Mouse (Mus musculus) common myeloid progenitor, adult 5-6 weeks (primary cell): ENCODE measurements around the gene Cmtm5. TPM values are rescaled to one million over a fixed set of nuclear protein-coding genes. Genes with fewer than 3 reads are reported as not detected.
"Not testable (repeated sequence)": the region's sequence is repeated elsewhere in the genome, so short reads cannot be mapped to it uniquely, and the experiment has no call there.

Experiments
- ATAC-seq: replicated peaks from 2 replicates; pipeline ENCODE4 v1.8.0; 2016; ENCODE audit warnings: low read depth, mild to moderate bottlenecking, moderate TSS enrichment, inconsistent platforms; ENCODE audit not compliant: poor library complexity, severe bottlenecking
- total RNA-seq: library from RNA; stranded (forward); fragments of 200-1000, 187-1606 nt; gene quantifications from 2 replicates; pipeline ENCODE4 v1.2.3, GENCODE M21; 2017

Cmtm5 gene
- total RNA-seq, 1 experiment from 2014 or later = not detected

DNA sequence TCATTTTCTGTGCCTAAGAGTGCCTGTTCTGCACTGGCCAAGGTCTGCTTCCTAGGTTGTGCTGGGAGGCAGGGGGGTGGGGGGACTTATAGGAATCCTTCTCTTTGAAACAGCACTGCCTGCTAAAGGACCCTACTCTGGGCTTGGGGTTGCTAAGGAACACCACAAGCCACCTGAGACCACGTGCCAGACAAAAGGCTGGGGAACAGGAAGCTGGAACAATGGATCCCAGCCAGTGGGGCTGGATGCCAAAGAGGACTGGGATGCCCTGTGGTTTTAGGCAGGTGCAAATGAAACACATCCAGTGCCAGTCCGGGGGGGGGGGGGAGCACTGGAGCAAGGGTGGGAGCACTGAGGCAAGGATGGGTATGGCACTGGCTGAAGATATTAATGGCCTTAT, 5.6 kb upstream of the Cmtm5 start:
- no peak for ATAC-seq

GRCm38 (mm10) chr14:54932645-54933150, 3.4 kb upstream of the Cmtm5 start, which contains the start of gene Il25:
Il25 (plus strand) TSS chr14:54932695.
- ATAC-seq = no peak

- ATAC-seq = peak; percentile 40; the same call in 1 of the 2 replicates
These were observed 735 bp downstream of the Cmtm5 start for GRCm38 (mm10) chr14:54936831-54937160.

GRCm38 (mm10) chr14:54937361-54938182, 1.5 kb downstream of the Cmtm5 start:
- ATAC-seq = no peak

- no peak for ATAC-seq
These were observed 2.6 kb downstream of the Cmtm5 start for GRCm38 (mm10) chr14:54938431-54939219.

- ATAC-seq = peak; percentile 81
These were observed 3.5 kb downstream of the Cmtm5 start for GRCm38 (mm10) chr14:54939434-54940175.

DNA sequence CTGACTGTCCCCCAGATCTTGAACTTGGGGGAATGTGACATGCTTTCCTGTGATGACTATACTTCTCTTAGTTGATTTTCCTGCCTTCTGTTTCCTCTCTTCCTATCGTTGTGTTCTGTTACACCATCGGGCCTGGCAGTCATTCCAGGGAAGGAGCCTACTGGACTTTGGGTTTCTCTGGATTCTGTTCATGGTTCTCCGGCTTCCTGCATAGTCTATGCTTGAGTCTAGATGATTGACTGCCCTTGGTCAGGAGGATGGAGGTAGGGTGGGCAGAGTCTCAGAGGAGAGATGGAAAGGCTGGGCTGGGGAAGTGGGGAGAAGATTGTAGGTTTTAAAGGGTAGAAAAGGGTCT, 4.1 kb downstream of the Cmtm5 start:
- ATAC-seq = no peak

DNA sequence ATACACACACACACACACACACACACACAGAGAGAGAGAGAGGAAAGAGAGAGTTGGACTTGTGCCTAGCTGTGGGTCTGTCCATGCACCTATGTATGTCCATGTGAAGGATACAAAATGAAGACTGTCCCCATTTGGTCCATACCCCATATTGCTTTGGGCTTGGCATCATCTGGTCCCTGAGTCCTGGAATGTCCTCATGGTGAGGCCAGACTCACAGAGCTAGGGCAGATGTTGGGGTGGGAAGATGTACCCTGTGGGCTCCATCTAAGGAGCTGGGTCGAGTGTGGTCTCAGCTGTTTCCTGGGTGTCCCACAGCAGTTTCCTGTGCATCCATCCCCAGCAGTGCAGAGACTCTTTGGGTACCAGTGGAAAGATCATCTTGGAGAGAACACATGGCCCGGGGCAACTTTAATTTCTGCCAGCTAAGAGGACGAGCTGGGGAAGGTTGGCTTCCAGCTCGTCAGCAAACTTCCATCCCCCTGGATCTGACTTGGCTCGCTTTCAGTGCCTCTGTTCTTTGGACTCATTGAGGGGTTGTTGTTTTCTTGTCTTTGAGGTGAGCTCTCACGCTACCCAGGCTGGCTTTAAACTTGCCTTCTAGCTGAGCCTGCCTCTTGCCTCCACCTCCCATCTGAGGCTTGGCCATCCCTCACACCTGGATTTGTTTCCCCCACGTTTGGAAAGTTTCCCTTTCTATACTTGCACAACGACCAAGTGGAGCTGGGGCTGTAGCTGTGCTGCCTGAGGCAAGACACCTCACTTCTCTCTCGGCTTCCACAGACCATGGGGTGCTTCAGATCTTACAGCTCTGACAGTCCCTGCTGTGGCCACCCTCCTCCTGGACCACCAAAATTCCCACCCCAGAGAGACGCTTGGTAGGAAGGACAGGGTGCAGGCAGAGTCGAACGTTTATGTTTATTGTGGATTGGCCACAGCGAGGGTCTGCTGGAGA, 5.2 kb downstream of the Cmtm5 start:
- no peak for ATAC-seq

- ATAC-seq = no peak
These were observed 6.4 kb downstream of the Cmtm5 start for GRCm38 (mm10) chr14:54942479-54942878.

GRCm38 (mm10) chr14:54943971-54944370, 7.9 kb downstream of the Cmtm5 start:
- ATAC-seq = no peak

GRCm38 (mm10) chr14:54944939-54945338, 8.9 kb downstream of the Cmtm5 start:
- ATAC-seq = no peak

GRCm38 (mm10) chr14:54945975-54946704, 10.1 kb downstream of the Cmtm5 start:
- no peak for ATAC-seq

DNA sequence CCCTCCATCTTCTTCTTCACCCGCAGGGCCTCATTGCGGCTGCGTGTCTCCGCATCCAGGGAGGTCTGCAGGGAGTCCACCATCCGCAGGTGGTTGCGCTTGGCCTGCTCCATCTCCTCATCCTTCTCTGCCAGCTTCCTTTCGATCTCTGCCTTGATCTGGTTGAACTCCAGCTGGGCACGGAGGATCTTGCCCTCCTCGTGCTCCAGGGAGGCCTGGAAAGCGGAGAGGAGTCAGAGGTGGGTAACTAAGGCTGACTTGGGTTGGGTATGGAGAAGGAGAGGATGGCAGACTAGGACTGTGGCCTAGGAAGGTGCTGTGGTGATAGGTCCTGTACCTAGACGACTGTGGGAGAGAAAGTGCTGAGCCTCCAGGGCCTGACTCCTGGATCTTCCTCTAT, 10.9 kb downstream of the Cmtm5 start:
- ATAC-seq = not testable (repeated sequence)

GRCm38 (mm10) chr14:54948781-54949180, 12.7 kb downstream of the Cmtm5 start:
- no peak for ATAC-seq

DNA sequence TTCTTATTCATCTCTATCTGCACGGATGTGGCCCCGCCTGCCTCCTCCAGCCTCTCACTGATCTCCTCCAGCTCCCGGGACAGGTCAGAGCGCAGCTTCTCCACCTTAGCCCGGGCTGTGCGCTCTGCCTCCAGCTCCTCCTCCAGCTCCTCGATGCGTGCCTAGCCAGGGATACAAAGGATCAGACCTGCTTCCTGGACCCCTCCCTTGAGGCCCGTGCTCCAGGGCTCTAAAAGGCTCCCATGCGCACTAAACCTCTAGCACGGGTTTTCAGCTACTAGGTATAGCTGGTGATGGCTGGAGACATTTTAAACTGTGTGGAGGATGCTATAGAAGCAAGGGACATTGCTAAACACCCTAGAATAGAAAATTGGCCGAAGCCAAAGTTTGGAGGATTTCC, 14.4 kb downstream of the Cmtm5 start:
- ATAC-seq = no peak

GRCm38 (mm10) chr14:54951587-54951986, 15.5 kb downstream of the Cmtm5 start:
- ATAC-seq = no peak

DNA sequence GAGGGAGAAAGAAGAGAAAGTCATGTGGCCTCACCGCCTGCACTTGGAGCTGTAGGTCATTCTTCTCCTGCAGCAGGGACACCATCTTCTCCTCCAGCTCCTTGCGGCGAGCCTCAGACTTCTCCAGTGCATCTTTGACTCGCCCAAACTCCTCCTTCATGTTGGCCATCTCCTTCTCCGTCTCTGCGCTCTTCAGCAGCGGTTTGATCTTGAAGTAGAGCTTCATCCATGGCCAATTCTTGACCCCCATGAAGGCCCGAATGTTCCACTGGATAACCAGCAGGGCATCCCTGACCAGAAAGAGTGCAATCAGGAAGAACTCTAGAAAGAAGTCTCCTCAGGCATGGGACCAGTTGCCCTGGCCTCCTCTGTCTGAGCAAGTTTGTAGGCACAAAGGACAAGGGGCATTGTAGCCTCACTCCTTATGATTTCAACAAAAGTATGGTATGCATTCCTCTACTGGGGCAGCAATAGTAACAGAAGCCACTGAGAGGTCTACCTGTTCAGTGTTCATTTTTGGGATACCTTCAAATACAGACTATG, 17.7 kb downstream of the Cmtm5 start:
- ATAC-seq = no peak

GRCm38 (mm10) chr14:54954474-54954873, 18.4 kb downstream of the Cmtm5 start:
- ATAC-seq = no peak

- ATAC-seq = no peak
These were observed 19.4 kb downstream of the Cmtm5 start for GRCm38 (mm10) chr14:54955481-54955880.
